Mouse (Mus musculus) lung, adult 18-20 months (tissue): ENCODE data around the gene Gfer.
A peak's percentile ranks its signal among the peaks of the same experiment; 100 is the strongest.

ENCODE experiments used
- DNase-seq, 2 experiments: peaks; one replicate each; pipeline ENCODE4 v3.0.0; 2022; ENCODE audit warnings: mixed read lengths in 2 of 2

Gene Gfer

GRCm38 (mm10) chr17:24696011-24696697, at the start of gene Gfer, which contains the start of gene Noxo1:
Gfer (minus strand) TSS chr17:24696156.
Noxo1 (plus strand) TSS chr17:24696234.
- DNase-seq: peak; percentile 87 to 91

GRCm38 (mm10) chr17:24744381-24744780, 48.4 kb upstream of the Gfer start:
- DNase-seq: no peak

GRCm38 (mm10) chr17:24743896-24744295, 47.9 kb upstream of the Gfer start:
- DNase-seq: no peak

- peak; percentile 44 to 52 for DNase-seq
Observed at GRCm38 (mm10) chr17:24742307-24742706, 46.4 kb upstream of the Gfer start.

- DNase-seq: no peak
Observed at GRCm38 (mm10) chr17:24739926-24740325, 44.0 kb upstream of the Gfer start.

GRCm38 (mm10) chr17:24738238-24738637, 42.3 kb upstream of the Gfer start:
- peak in 1 of 2 experiments; percentile 45 for DNase-seq

GRCm38 (mm10) chr17:24737135-24737810, 41.3 kb upstream of the Gfer start:
- DNase-seq: no peak

- peak; percentile 99 to 100 for DNase-seq
Observed at GRCm38 (mm10) chr17:24736330-24737051, 40.5 kb upstream of the Gfer start, which contains the start of gene Msrb1. Msrb1 (plus strand) TSS chr17:24736642.

- no peak for DNase-seq
Observed at GRCm38 (mm10) chr17:24735446-24735845, 39.5 kb upstream of the Gfer start.

GRCm38 (mm10) chr17:24734513-24734912, 38.6 kb upstream of the Gfer start:
- DNase-seq: no peak

GRCm38 (mm10) chr17:24733434-24734050, 37.6 kb upstream of the Gfer start:
- peak; percentile 30 to 33 for DNase-seq

GRCm38 (mm10) chr17:24732233-24732935, 36.4 kb upstream of the Gfer start:
- no peak for DNase-seq

- no peak for DNase-seq
Observed at GRCm38 (mm10) chr17:24730787-24731186, 34.8 kb upstream of the Gfer start.

- no peak for DNase-seq
Observed at GRCm38 (mm10) chr17:24729067-24729466, 33.1 kb upstream of the Gfer start.

GRCm38 (mm10) chr17:24728184-24728583, 32.2 kb upstream of the Gfer start:
- DNase-seq: no peak

- DNase-seq: no peak
Observed at GRCm38 (mm10) chr17:24727618-24728017, 31.7 kb upstream of the Gfer start, which contains the start of gene Rpl3l. Rpl3l (plus strand) TSS chr17:24727820.

GRCm38 (mm10) chr17:24725637-24726390, 29.9 kb upstream of the Gfer start:
- no peak for DNase-seq

GRCm38 (mm10) chr17:24724184-24724583, 28.2 kb upstream of the Gfer start, which contains the start of gene Ndufb10:
Ndufb10 (minus strand) TSS chr17:24724478.
- peak; percentile 92 to 96 for DNase-seq

GRCm38 (mm10) chr17:24723881-24724180, 27.9 kb upstream of the Gfer start:
- no peak for DNase-seq

GRCm38 (mm10) chr17:24723122-24723880, 27.3 kb upstream of the Gfer start:
- no peak for DNase-seq
